Mouse (Mus musculus) CD8-positive naive resting alpha-beta T cell, adult 2 months (primary cell): ENCODE measurements around the gene Slc6a11.
A peak's percentile ranks its signal among the peaks of the same experiment; 100 is the strongest.

Experiments
- DNase-seq, 2 experiments: peaks; one replicate each; pipeline ENCODE4 v3.0.0; 2022; ENCODE audit warnings: low read depth in 2 of 2, low spot score in 2 of 2

Slc6a11 gene

GRCm38 (mm10) chr6:114131122-114131872, at the start of gene Slc6a11:
TSS of gene Slc6a11 (plus strand) at chr6:114131241.
- DNase-seq, result no peak

- no peak for DNase-seq
Observed at GRCm38 (mm10) chr6:114087106-114087505, 43.9 kb upstream of the Slc6a11 start.

GRCm38 (mm10) chr6:114089626-114090025, 41.4 kb upstream of the Slc6a11 start:
- DNase-seq, result peak; percentile 14 to 17

GRCm38 (mm10) chr6:114092216-114092615, 38.8 kb upstream of the Slc6a11 start:
- no peak for DNase-seq

DNA sequence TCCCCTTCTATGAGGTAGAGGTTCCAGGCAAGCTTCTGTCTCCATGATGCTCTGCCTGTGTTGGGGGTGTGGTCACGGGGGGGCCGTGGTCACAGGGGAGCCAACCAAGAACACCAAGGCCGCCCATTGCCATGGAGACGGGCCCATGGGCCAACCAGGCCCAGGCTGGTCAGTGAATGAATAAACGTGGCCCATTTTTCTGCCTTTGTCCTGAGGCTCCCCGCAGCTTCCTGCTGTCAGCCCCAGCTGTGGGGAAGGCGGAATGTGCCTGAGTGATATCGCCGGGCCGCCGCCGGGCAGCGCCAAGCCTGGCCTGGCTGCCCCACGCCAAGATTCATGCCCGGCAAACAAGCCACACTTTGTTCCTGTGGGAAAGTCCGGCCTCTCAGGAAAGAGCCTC, 36.8 kb upstream of the Slc6a11 start:
- DNase-seq, result no peak

DNA sequence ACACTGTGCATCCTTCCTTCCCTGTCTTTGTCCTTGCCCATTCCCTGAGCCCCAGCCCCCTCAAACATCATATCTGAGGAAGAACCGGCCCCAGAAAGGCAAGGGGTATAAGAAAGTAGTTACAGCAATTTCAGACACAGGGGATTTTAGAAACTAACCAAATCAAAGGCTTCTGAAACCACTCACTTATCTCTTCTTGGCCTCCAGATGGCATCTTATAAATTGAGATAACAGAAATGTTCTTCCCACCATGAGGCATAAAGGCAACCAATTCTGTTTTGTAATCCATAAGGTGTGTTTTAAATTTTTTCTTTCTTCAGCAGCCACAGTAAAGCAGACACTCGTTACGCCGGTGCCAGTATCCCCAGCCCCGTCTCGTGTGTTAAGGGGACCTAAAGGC, 34.5 kb upstream of the Slc6a11 start:
- DNase-seq, result no peak

DNA sequence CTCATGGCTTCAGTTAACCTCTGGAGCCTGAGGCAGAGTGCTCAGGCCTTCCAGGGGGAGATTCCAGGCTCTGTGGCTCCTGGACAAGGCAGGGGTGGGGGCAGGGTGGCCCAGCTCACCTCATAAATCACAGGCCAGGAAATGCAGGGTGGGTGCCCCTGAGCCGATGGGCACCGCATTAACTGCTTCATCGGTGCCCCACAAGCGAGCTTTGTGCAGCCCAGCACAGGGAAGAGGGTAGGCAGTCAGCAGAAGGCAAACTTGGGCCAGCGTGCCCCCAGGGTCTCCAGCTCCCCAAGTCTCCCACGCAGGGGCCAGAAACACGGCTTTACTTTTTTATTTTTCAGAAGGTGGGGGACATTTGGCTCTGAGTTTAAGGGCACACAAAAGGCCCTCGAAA, 29.1 kb upstream of the Slc6a11 start:
- DNase-seq, result no peak

DNA sequence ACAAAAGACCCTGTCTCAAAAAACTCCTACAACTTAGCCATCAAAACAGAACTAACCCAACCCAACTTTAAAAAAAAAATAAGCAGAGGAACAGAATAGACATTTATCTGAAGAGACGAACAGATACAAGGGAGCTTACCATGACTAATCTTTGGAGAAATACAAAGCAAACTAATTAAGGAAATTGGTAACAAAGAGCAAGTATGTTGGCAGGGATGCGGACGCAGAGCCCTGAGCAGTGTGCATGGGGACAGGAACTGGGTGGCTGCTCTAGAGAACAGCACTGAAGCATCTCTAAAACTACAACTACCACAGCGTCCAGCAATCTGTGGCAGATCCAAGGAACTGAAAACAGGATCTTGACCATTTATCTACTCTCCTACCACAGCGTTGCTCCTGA, 11.5 kb upstream of the Slc6a11 start:
- no peak for DNase-seq

GRCm38 (mm10) chr6:114125530-114125929, 5.5 kb upstream of the Slc6a11 start:
- no peak for DNase-seq

GRCm38 (mm10) chr6:114132472-114132871, 1.4 kb downstream of the Slc6a11 start:
- DNase-seq, result no peak

- no peak for DNase-seq
Observed at GRCm38 (mm10) chr6:114132916-114133315, 1.9 kb downstream of the Slc6a11 start.

DNA sequence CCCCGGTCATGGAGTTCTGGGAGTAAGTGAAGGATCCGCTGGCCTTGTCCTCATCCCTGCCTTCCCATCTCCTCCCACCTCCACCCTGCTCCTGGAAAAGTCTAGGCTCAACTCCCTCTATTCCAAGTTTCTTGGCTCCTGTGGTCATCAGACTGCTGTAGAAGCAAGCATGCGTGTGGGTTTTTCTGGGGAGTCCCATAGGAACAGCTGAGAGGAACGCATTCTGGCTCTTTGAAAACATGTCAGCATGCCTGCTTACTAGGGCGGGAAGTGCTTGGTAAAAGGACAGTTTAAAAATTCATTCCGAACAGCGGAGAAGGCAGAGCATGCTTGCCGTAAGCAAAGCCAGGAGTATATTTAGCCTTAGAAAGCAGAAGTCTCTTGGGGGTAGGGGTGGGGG, 7.9 kb downstream of the Slc6a11 start:
- DNase-seq, result no peak

- DNase-seq, result no peak
Observed at GRCm38 (mm10) chr6:114141481-114141880, 10.4 kb downstream of the Slc6a11 start.

- no peak for DNase-seq
Observed at GRCm38 (mm10) chr6:114142480-114142879, 11.4 kb downstream of the Slc6a11 start.

DNA sequence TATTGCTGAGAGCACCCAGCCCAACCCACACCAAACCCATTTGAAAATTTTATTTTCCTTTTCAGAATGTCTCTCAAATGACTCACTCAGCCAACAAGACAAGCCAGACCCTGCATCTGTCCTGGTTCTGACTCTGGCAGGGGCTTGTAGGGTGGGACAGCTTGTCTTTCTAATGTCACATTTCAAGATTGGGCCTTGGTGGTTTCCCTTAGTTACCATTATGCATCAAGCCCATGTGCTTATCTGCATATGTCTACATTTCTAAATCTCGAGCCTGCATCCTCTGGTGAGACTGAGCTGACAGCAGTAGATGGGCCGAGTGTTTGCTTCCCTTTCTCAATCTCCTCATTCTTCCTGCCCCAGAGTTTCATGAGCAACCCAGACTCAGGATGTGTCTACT, 12.5 kb downstream of the Slc6a11 start:
- DNase-seq, result no peak

GRCm38 (mm10) chr6:114144447-114145105, 13.5 kb downstream of the Slc6a11 start:
- no peak for DNase-seq

GRCm38 (mm10) chr6:114145650-114146329, 14.7 kb downstream of the Slc6a11 start:
- no peak for DNase-seq

GRCm38 (mm10) chr6:114155720-114156119, 24.7 kb downstream of the Slc6a11 start:
- DNase-seq, result no peak

GRCm38 (mm10) chr6:114158811-114159210, 27.8 kb downstream of the Slc6a11 start:
- no peak for DNase-seq

GRCm38 (mm10) chr6:114160732-114161131, 29.7 kb downstream of the Slc6a11 start:
- no peak for DNase-seq

DNA sequence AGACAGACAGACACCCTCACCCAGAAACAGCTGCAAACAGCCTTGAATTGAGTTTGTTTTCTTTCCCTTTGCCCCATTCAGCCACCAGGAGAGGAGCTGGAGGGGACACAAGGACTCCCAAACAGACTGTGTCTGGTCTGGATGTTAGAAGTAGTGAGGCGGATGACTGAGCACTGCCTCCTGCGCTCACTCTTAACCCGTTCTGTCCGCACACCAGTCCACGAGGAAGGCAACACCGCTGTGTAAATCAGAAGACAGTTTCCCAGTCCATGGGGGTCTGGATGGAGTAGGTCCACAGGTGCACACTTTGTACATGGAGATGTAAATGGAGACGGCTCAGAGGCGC, 43.0 kb downstream of the Slc6a11 start:
- DNase-seq, result no peak

DNA sequence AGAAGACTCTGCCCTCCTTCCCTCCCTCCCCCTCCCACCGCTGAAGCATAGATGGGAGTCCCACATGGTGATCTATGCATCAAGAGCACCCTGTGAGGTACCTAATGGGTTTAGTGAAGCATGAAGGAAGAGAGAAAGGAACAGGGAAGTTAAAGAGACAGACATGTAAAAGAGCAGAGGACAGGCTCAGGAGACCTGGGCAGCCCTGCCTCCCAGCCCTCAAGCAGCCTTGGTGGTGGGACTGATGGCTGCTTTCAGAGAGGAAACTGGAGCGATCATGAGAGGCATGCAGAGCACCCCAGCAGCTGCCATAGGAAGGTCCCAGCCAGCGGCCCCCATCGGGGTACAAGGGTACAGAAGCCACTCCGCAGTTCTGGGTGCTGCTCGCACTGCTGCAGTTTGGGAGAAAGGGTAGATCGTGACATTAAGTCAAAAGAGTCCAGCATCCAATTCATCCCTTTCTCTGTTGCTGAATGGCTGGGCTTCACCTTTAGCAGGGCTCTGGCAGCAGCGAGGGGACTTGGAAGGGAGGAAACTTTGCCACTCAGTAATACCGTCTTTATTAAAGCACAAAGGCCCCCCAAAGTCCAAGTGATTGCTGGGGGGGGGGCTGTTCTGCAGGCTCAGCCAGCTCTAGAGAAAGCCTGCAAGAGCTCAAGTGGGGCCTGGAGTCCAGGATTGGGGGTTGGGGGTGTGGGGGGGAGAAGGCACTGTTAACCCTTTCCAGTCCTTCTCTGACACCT, 43.5 kb downstream of the Slc6a11 start:
- no peak for DNase-seq
